Mouse (Mus musculus) liver, embryonic 14.5 days (tissue): ENCODE results near the gene Pla2g3. TPM values are rescaled to one million over a fixed set of nuclear protein-coding genes. Genes with fewer than 3 reads are reported as not detected.

Experiments used
- ATAC-seq: fragments of 200-750 bp; cut with Nextera tagmentation; 2 replicates; pipeline ENCODE4 v1.8.0; 2017; ENCODE audit warnings: moderate number of reproducible peaks, mild to moderate bottlenecking, moderate library complexity; ENCODE audit not compliant: insufficient read depth
- DNase-seq, 3 experiments: peaks; one replicate each; pipeline ENCODE4 v3.0.0-alpha.2; 2012 to 2013; ENCODE audit warnings: low read depth in 3 of 3, low spot score in 3 of 3
- H3K27ac ChIP-seq: fragments of 300-500 bp; sonication (generic); 2 replicates; pipeline ENCODE4 v1.5.1; 2014; ENCODE audit warnings: moderate library complexity, mild to moderate bottlenecking, control low read depth, inconsistent platforms
- H3K27me3 ChIP-seq: fragments of 300-500 bp; sonication (generic); 2 replicates; pipeline ENCODE4 v1.6.1; 2014; ENCODE audit warnings: mild to moderate bottlenecking, low read length, moderate library complexity; ENCODE audit not compliant: control insufficient read depth, insufficient read depth
- H3K36me3 ChIP-seq: fragments of 300-500 bp; sonication (generic); replicated peaks from 2 replicates; pipeline ENCODE4 v1.6.1; 2014; ENCODE audit warnings: low read depth; ENCODE audit not compliant: control insufficient read depth, insufficient read depth
- H3K4me1 ChIP-seq, 2 experiments: fragments of 200-500 bp in 1 of 2; fragments of 300-500 bp in 1 of 2; sonication (generic) in 1 of 2; replicated peaks; 2 replicates each; pipeline ENCODE4 v1.6.1; 2012 to 2014; ENCODE audit warnings: antibody characterized with exemption in 1 of 2, inconsistent platforms in 1 of 2, low read length in 1 of 2; ENCODE audit not compliant: control insufficient read depth in 2 of 2, insufficient read depth in 2 of 2
- H3K4me2 ChIP-seq: fragments of 300-500 bp; sonication (generic); 2 replicates; pipeline ENCODE4 v1.6.1; 2014; ENCODE audit warnings: low read depth, mild to moderate bottlenecking, control low read depth, moderate library complexity
- H3K4me3 ChIP-seq, 2 experiments: fragments of 200-500 bp in 1 of 2; fragments of 300-500 bp in 1 of 2; sonication (generic) in 1 of 2; 2 replicates each; pipeline ENCODE4 v1.5.1; 2012 to 2014; ENCODE audit warnings: low read depth in 2 of 2, low read length in 2 of 2, mild to moderate bottlenecking in 2 of 2, control low read depth in 1 of 2, inconsistent platforms in 1 of 2, moderate library complexity in 1 of 2; ENCODE audit not compliant: insufficient read depth in 1 of 2
- H3K9ac ChIP-seq: fragments of 300-500 bp; sonication (generic); replicated peaks from 2 replicates; pipeline ENCODE4 v1.6.1; 2014; ENCODE audit warnings: mild to moderate bottlenecking, control low read depth, moderate library complexity
- H3K9me3 ChIP-seq: fragments of 300-500 bp; sonication (generic); 2 replicates; pipeline ENCODE4 v1.6.1; 2016; ENCODE audit warnings: low read length, mixed read lengths; ENCODE audit not compliant: control insufficient read depth
- CTCF ChIP-seq: IDR thresholded peaks from 2 replicates; pipeline ENCODE4 v1.5.1; 2016; ENCODE audit warnings: antibody characterized with exemption, low read depth, control low read depth
- EP300 ChIP-seq: IDR thresholded peaks from 2 replicates; pipeline ENCODE4 v1.6.1; 2016; ENCODE audit warnings: antibody characterized with exemption, low read depth
- WGBS: fragments of 180-500 bp; shearing (Covaris S2); extraction: QIAGEN DNeasy Blood & Tissue Kit; methylation state at CpG from one replicate; pipeline ENCODE4 v1.1.7; 2014; ENCODE audit not compliant: insufficient replicate concordance; 5-methylcytosine and 5-hydroxymethylcytosine counted together
- polyA plus RNA-seq, 2 experiments: library from polyadenylated mRNA; depleted of rRNA in 1 of 2; stranded (reverse) in 1 of 2; unstranded in 1 of 2; fragments of >200 nt; fragmentation: Nextera tagmentation in 1 of 2; extraction: Ambion mirVana in 1 of 2; gene quantifications; 2 replicates each; pipeline versions ENCODE4 v1.2.1 to v1.2.3; 2012 to 2014

Pla2g3 gene
- polyA plus RNA-seq, 2 experiments, result 0.04 to 0.06 TPM

DNA sequence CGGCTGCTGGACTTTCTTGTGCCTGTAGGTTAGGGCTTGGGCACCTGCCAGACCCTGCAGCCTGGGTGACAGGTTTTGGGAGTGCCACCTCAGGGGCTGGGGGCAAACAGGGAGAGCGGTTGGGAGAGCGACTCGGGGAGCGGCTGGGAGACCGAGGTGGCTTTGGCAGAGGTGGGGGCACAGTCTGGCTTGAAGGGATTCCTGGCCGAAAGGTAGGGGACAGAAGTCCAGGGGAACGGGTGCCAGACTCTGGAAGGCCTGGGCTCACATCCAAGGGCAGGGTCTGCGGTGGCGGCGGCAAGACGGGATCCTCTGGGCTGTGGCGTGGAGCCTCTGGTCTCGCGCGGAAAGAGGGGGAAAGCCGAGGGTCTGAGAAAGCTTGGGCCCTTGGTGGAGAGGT is 14.0 kb downstream of the Pla2g3 start:
- ATAC-seq, result no peak
- 60% methylated on average over 17 of the region's 17 CpGs for WGBS
- TF ChIP-seq CTCF, result no peak
- no peak for TF ChIP-seq EP300

DNA sequence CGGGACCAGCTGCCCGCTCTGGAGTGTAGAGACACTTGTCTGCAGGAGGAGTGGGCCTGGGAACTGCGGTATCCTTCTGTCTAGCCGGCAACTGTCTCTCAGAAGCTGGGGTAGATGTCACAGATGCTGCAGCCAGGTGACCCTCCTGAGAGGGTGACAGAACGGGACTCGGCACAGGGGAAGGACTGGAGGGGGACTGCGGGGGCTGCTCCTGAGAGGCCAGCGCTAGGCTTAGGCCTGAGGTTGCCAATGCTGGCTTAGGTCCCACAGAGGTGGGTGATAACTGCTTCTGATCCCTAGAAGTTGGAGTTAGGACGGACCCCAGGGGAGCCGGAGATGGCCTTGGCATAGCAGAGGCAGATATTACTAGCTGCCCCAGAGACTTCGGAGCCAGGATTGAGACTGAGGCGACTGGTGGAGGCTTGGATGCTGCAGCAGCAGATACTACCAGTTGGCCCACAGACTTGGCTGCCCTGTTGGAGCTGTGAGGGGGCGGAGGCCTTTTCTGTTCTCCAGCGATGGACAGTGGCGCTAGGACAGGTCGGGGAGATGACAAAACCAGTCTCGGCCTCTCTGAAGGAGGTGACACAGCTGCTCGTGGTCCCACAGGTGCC is 14.5 kb downstream of the Pla2g3 start:
- Histone ChIP-seq H3K36me3 (no peaks in the 10 kb centered on the region), H3K4me3 (no peak overlapping the region), H3K9me3 (no peaks in the 10 kb centered on the region), H3K4me1 (no peaks in the 10 kb centered on the region), H3K9ac (no peak overlapping the region), H3K4me2 (no peak overlapping the region), H3K27ac (no peak overlapping the region), H3K27me3 (no peaks in the 10 kb centered on the region)
- ATAC-seq (no peak), DNase-seq (no peak)
- WGBS, result 70% methylated on average over 18 of the region's 18 CpGs
- TF ChIP-seq EP300, result no peak
- no peak for TF ChIP-seq CTCF

More for the DNA sequence above, 14.0 kb downstream of the Pla2g3 start:
- Histone ChIP-seq H3K36me3 (no peaks in the 10 kb centered on the region), H3K27ac (no peak overlapping the region), H3K4me1 (no peaks in the 10 kb centered on the region), H3K9me3 (no peaks in the 10 kb centered on the region), H3K4me2 (no peak overlapping the region), H3K9ac (no peak overlapping the region), H3K27me3 (no peaks in the 10 kb centered on the region), H3K4me3 (no peak overlapping the region)
- DNase-seq, result no peak

DNA sequence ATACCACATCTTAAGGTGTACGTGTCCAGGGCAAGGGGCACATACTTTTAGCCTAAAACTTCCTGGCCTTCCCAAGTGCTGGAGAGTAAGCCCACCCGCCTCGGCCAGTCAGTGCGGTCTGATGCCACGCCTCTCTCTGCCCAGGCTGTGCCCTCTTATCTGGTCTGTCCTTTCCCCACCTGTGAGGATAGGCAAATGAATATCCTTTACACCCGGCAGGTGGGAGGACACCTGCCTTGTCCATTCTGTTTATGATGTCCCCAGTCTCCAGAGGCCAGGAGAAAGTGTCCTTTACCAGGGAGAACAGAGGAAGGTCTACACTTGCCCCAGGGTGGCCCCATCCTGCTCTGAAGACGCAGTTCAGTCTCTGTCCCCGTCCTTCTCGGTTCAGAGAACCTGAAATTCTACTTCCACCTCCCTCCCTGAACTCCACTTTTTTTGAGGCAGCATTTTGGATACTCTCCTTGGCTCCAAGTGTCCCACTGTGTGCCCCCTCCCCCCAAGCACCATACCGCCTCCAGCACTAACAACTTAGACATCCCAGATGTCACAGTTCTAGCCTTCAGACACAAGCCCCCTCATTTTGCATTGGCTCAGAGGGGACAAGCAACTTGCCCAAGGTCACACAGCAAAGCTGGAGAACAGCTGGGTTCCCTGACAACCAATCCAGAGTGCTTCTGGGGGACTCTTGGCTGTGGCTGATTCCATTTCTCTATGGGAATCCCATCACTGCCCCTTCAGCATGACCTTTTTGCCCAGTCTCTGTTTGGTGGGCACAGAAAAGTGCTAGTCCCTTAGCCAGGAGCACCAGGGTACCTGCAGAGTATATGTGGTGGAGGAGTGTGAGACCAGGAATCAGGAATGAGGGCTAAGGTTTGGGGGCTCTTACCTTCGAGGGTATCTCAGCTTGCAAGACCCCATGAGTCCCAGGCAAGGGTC is 15.9 kb downstream of the Pla2g3 start:
- H3K27me3 ChIP-seq, result no peaks in the 10 kb centered on the region

DNA sequence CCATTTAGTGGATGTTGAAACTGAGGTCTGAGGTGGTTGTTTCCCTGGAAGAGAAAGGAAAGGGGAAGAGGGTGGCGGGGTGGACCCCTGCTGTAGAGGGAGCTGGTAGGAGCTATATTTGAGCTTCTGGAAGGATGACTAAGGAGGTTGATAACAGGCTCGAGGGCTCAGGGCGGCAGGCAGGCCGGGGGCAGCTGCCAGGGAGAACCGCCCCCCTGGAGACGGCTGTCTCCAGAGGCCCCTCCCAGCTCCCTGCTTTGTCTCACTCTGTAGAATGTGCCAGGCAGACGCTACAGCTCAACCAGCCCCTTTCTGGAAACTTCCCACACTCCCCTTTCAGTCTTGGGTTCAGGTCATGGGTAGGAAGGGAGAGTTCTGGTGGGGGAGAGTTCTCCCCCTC is 20.1 kb downstream of the Pla2g3 start:
- Histone ChIP-seq H3K27me3 (no peaks in the 10 kb centered on the region), H3K4me3 (no peak overlapping the region), H3K4me2 (no peak overlapping the region), H3K36me3 (no peaks in the 10 kb centered on the region), H3K9ac (no peak overlapping the region), H3K4me1 (peaks cover 2 to 9% of the 10 kb centered on the region in 2 experiments; a peak in 2 of 4 replicates), H3K27ac (no peak overlapping the region), H3K9me3 (no peaks in the 10 kb centered on the region)
- ATAC-seq, result no peak
- DNase-seq, result no peak
- TF ChIP-seq CTCF (no peak), EP300 (no peak)
- 4% methylated on average over 7 of the region's 7 CpGs for WGBS

More for the DNA sequence above, 15.9 kb downstream of the Pla2g3 start:
- Histone ChIP-seq H3K9ac (no peak overlapping the region), H3K4me3 (no peak overlapping the region), H3K36me3 (no peaks in the 10 kb centered on the region), H3K4me1 (peaks cover 0 to 3% of the 10 kb centered on the region in 2 experiments; a peak in 1 of 4 replicates), H3K9me3 (no peaks in the 10 kb centered on the region), H3K27ac (no peak overlapping the region), H3K4me2 (no peak overlapping the region)
- TF ChIP-seq EP300, result no peak
- TF ChIP-seq CTCF, result no peak
- 43% methylated on average over 11 of the region's 11 CpGs for WGBS
- no peak for DNase-seq
- ATAC-seq, result no peak
